Mouse (Mus musculus) midbrain, embryonic 10.5 days (tissue): ENCODE measurements around the gene Sox6. TPM values are rescaled to one million over a fixed set of nuclear protein-coding genes. Genes with fewer than 3 reads are reported as not detected.
"Not testable (repeated sequence)": the region's sequence is repeated elsewhere in the genome, so short reads cannot be mapped to it uniquely, and the experiment has no call there.

Experiments used
- DNase-seq: peaks from one replicate; pipeline ENCODE4 v3.0.0-alpha.2; 2017; ENCODE audit warnings: low spot score
- H3K27ac ChIP-seq: fragments of 300-500 bp; sonication (generic); replicated peaks from 2 replicates; pipeline ENCODE4 v1.5.1; 2016; ENCODE audit warnings: mild to moderate bottlenecking
- H3K27me3 ChIP-seq: fragments of 300-500 bp; sonication (generic); 2 replicates; pipeline ENCODE4 v1.6.1; 2016; ENCODE audit warnings: low read depth, mild to moderate bottlenecking; ENCODE audit not compliant: poor library complexity, severe bottlenecking
- H3K36me3 ChIP-seq: fragments of 300-500 bp; sonication (generic); 2 replicates; pipeline ENCODE4 v1.6.1; 2016; ENCODE audit warnings: mild to moderate bottlenecking, moderate library complexity
- H3K4me1 ChIP-seq: fragments of 300-500 bp; sonication (generic); 2 replicates; pipeline ENCODE4 v1.6.1; 2016
- H3K4me3 ChIP-seq: fragments of 300-500 bp; sonication (generic); 2 replicates; pipeline ENCODE4 v1.5.1; 2016; ENCODE audit warnings: mild to moderate bottlenecking, moderate library complexity
- H3K9me3 ChIP-seq: fragments of 300-500 bp; sonication (generic); replicated peaks from 2 replicates; pipeline ENCODE4 v1.6.1; 2016; ENCODE audit warnings: mild to moderate bottlenecking
- WGBS: fragments of 180-500 bp; shearing (Covaris S2); methylation state at CpG from one replicate; pipeline ENCODE4 v1.1.7; 2016; 5-methylcytosine and 5-hydroxymethylcytosine counted together
- polyA plus RNA-seq: library from polyadenylated mRNA; unstranded; fragments of >200 nt; fragmentation: Nextera tagmentation; extraction: Ambion mirVana; gene quantifications from 2 replicates; pipeline ENCODE4 v1.2.1, GENCODE M21; 2016

Sox6 gene
- 25.5 and 31.8 TPM in 2 replicates for polyA plus RNA-seq

- Histone ChIP-seq H3K36me3 (no peaks in the 10 kb centered on the region), H3K9me3 (no peaks in the 10 kb centered on the region), H3K4me3 (peak within 1 kb of the TSS; percentile 59), H3K4me1 (peaks cover 54% of the 10 kb centered on the region), H3K27me3 (peaks cover 84% of the 10 kb centered on the region), H3K27ac (peak within 1 kb of the TSS; percentile 55; the same call in 1 of the 2 replicates)
- WGBS = 1% methylated on average over 11 of the region's 11 CpGs
- peak; percentile 55 for DNase-seq
Observed at GRCm38 (mm10) chr7:116038511-116038910, at the start of gene Sox6. Sox6 (minus strand) TSS chr7:116038796.

DNA sequence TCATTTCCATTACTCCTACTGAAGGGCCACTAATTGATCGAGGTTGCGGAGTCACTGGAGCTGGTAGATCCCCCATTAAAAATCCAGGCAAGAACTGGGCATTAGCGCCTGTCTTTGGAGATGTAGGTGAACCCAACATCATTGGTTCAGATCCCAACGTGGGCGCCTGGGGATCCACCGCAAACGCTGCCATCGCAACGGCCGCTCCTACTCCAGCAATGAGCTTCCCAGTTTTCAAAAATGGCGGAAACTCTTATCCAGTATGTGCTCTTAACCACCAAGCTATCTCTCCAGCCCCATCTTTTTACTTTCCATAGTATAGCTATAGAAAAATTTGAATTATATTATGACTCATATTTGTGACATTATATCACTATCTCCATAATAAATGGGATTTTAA lies 45.8 kb upstream of the Sox6 start, which contains the start of gene Gm4353:
Gm4353 (minus strand) TSS at position 270 of the 400 bp plus-strand sequence.
- not testable (repeated sequence) for H3K4me3 ChIP-seq, H3K27ac ChIP-seq, H3K4me1 ChIP-seq, H3K27me3 ChIP-seq, H3K9me3 ChIP-seq, DNase-seq, H3K36me3 ChIP-seq
- WGBS = 95% methylated on average over 11 of the region's 11 CpGs

DNA sequence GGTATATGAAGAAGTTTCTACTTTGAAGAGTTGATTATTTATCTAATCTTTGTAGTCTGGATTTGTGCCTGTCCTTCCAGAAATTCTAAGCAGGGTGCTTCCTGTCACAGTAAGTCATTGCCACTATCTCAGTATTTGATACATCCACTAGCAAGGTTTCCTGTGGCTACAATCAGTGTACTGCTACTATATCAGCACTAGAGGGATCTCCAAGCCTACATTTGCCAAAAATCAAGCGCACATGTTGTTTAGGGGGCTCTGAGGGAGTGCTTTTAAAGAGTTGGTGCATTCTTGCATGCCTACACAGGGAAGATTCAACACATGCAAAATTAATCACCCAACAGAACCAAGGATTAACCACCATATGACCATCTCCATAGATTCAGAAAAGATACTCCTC lies 22.1 kb upstream of the Sox6 start:
- Histone ChIP-seq H3K27ac (no peak overlapping the region), H3K36me3 (no peaks in the 10 kb centered on the region), H3K4me3 (no peak overlapping the region), H3K4me1 (no peaks in the 10 kb centered on the region), H3K9me3 (no peaks in the 10 kb centered on the region), H3K27me3 (no peaks in the 10 kb centered on the region)
- no peak for DNase-seq
- WGBS = 51% methylated on average over 1 of the region's 1 CpGs

- Histone ChIP-seq H3K9me3 (no peaks in the 10 kb centered on the region), H3K27me3 (peaks cover 69% of the 10 kb centered on the region), H3K4me1 (peaks cover 38% of the 10 kb centered on the region), H3K4me3 (peak overlapping the region; percentile 59), H3K36me3 (no peaks in the 10 kb centered on the region), H3K27ac (peak overlapping the region; percentile 55; the same call in 1 of the 2 replicates)
- DNase-seq = no peak
- 16% methylated on average over 15 of the region's 15 CpGs for WGBS
Observed at GRCm38 (mm10) chr7:116040470-116041019, 1.9 kb upstream of the Sox6 start.

- Histone ChIP-seq H3K27me3 (peaks cover 77% of the 10 kb centered on the region), H3K4me1 (peaks cover 46% of the 10 kb centered on the region), H3K36me3 (no peaks in the 10 kb centered on the region), H3K27ac (peak overlapping the region; percentile 55), H3K4me3 (peak overlapping the region; percentile 59), H3K9me3 (no peaks in the 10 kb centered on the region)
- peak; percentile 86 for DNase-seq
- WGBS = under 1% methylated on average over 48 of the region's 48 CpGs
Observed at GRCm38 (mm10) chr7:116039538-116040466, 1.2 kb upstream of the Sox6 start.

DNA sequence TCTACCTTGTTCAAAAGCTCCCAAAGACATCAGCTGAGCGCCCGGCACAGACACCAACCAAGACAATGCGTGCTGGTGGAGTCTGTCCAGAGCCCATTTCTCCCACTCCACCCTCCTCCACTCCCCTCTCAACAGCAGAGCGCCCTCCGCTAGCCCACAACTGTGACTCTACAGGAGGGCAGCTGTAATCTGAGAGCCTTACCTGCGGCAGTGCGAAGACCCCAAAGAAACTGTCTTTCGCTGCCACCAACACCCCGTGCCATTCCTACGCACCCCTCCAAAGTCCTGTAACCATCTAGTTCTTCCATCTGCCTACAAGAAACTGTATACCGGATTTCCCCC lies 571 bp upstream of the Sox6 start, which contains the start of gene 1110004F10Rik:
1110004F10Rik (plus strand) TSS at position 202 of the 342 bp plus-strand sequence.
- H3K4me3 ChIP-seq = peak within 1 kb of the TSS; percentile 59
- peaks cover 50% of the 10 kb centered on the region for H3K4me1 ChIP-seq
- H3K27me3 ChIP-seq = peaks cover 83% of the 10 kb centered on the region
- H3K27ac ChIP-seq = peak within 1 kb of the TSS; percentile 55
- H3K9me3 ChIP-seq = no peaks in the 10 kb centered on the region
- no peaks in the 10 kb centered on the region for H3K36me3 ChIP-seq
- 0% methylated on average over 11 of the region's 11 CpGs for WGBS
- no peak for DNase-seq

DNA sequence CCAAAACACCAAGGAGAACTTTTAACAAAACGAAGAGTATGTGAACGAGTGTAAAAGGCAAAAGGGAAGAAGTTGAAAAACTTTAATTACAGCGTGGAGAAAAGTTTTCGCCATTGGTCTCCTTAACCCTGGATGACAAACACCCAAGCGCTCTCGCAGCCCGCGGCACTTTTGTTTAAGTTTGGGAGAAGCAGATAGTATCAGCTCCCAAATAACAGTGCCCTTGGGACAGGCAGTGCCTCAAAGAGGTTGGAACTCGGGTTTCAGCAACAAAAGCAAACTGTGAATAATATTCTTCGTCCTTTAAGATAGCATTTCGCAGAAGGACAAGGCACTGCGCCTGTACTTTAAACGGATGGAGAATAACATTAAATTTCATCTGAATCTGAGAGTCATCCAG lies 572 bp downstream of the Sox6 start:
- H3K9me3 ChIP-seq = no peaks in the 10 kb centered on the region
- H3K27me3 ChIP-seq = peaks cover 84% of the 10 kb centered on the region
- DNase-seq = peak; percentile 46
- peaks cover 58% of the 10 kb centered on the region for H3K4me1 ChIP-seq
- H3K4me3 ChIP-seq = peak overlapping the region; percentile 59; the same call in 1 of the 2 replicates
- no peaks in the 10 kb centered on the region for H3K36me3 ChIP-seq
- under 1% methylated on average over 13 of the region's 13 CpGs for WGBS
- no peak overlapping the region for H3K27ac ChIP-seq

DNA sequence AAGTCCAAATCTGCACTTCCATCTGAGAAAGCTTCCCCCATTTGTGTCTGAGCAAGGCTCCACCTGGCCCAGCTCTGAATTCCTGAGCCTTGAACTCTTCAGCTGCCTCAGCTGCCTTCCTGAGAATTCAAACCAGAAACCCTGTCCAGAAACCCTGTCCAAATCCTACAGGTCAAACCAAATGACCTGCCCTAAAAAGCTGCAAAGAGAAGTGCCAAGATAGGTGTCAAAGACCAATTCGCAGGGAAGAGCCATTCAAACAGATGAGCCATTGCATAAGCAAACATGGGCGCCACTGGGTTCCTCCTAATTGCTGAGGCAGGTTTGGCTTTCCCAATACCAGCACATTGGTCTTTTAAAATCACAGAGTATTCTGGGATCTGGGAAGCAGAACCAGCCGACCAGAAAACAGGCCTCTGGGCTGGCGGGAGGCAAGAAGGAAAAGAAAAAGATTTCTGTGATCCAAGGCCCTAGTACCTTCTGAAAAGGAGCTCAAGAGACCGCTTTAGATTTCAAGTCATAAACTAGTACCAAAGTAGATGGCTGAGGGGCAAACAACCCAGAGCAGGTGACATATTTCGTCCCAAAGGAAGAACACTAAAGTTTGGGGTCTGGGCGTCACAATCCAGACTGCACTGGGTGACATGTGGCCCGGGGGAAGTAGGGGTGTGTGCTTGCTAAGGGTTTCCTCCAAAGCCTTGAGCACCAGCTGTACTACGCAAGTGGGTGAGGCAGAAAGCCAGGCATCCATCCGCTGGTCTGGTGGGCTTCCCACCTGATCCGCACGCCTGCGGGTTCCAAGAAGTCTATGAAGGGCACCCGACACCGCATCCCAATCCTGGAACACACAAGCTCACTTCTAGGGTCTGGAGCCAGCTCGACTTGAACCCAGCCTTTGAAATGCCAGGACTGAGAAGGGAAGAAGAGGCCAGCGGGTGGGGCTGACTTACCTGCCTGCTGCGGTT lies 1.7 kb downstream of the Sox6 start:
- Histone ChIP-seq H3K9me3 (no peaks in the 10 kb centered on the region), H3K36me3 (no peaks in the 10 kb centered on the region), H3K4me3 (0 out of 2 replicates have a peak overlapping the region, but pooled peaks have one; percentile 7), H3K27me3 (peaks cover 77% of the 10 kb centered on the region), H3K27ac (no peak overlapping the region), H3K4me1 (peaks cover 64% of the 10 kb centered on the region)
- peak; percentile 28 for DNase-seq
- WGBS = 9% methylated on average over 18 of the region's 18 CpGs

GRCm38 (mm10) chr7:116035504-116035903 lies 3.1 kb downstream of the Sox6 start:
- DNase-seq = no peak
- H3K4me3 ChIP-seq = no peak overlapping the region
- no peak overlapping the region for H3K27ac ChIP-seq
- WGBS = 29% methylated on average over 4 of the region's 4 CpGs
- H3K9me3 ChIP-seq = no peaks in the 10 kb centered on the region
- peaks cover 75% of the 10 kb centered on the region for H3K4me1 ChIP-seq
- H3K27me3 ChIP-seq = peaks cover 66% of the 10 kb centered on the region
- no peaks in the 10 kb centered on the region for H3K36me3 ChIP-seq

DNA sequence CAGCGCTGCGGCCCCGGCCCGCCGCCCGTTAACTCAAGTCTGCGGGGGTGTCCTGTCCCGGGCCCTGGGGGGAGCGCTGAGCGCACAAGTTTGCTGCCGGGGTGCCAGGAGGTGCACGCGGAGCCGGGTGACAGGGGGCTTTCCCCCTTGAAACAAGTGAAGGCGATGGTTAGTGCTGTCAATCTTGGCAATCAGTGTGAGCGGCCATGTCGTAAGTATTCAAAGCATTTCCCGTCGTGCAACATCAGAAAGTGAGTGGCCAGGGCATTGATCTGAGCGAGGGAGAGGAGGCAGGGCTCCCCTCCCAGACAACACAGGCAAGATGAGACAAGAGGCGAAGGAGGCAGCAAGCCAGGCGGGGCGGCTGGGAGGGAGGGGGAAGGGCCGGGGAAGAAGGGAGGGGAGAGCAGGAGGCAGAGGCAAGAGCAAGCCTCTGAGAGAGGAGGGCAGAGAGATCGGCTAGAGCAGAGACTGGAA lies 4.3 kb downstream of the Sox6 start:
- Histone ChIP-seq H3K4me1 (peaks cover 75% of the 10 kb centered on the region), H3K4me3 (peak overlapping the region; percentile 78), H3K27ac (peak overlapping the region; percentile 98), H3K27me3 (peaks cover 67% of the 10 kb centered on the region), H3K36me3 (no peaks in the 10 kb centered on the region), H3K9me3 (no peaks in the 10 kb centered on the region)
- under 1% methylated on average over 25 of the region's 25 CpGs for WGBS
- DNase-seq = peak; percentile 91

DNA sequence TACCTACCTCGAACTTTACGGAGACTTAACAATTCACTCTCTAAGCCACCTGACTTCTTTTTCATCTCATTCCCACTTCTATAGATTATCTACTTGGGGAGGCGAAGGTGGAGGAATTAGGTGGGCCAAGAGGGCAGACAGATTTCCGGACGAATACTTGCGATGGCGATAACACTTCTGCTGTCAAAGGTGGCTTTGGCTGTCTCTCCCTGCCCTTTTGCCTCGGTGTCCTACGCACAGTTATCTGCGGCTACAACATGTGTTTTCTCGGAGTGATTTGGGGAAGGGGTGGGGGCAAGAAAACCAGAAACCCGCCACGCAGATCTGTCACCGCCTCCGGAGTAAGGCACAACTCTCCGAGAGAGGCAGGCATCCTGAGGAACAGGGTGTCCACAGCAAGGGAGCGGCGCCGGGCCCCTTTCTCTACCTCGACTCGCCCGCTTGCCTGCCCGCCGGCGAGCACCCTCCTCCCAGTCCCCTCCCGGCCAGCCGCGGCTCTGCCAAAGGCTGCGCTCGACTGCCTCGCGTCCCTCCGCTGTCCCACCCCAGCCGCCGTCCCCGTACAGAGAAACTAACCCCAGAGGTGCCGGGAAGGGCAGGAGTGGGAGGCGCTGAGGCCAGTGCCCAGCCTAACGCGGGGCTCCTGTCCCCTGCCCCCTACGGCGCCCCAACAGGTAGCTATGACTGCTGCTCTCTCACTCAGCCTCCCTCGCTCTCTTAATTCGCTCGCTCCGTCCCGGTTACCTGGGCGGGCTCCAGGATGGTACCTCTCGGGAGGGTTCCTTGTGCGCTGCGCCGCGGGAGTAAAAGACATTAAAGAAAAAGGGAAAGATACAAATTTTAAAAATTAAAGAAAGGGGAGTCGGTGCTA lies 5.0 kb downstream of the Sox6 start:
- DNase-seq = peak; percentile 81
- under 1% methylated on average over 54 of the region's 54 CpGs for WGBS
- Histone ChIP-seq H3K27me3 (peaks cover 61% of the 10 kb centered on the region), H3K9me3 (no peaks in the 10 kb centered on the region), H3K4me1 (peaks cover 69% of the 10 kb centered on the region), H3K4me3 (peak overlapping the region; percentile 78), H3K27ac (peak overlapping the region; percentile 98), H3K36me3 (no peaks in the 10 kb centered on the region)
